Mouse (Mus musculus) urinary bladder, adult 18-20 months (tissue): ENCODE measurements around the gene Ifngr1.
"Not testable (repeated sequence)": the region's sequence is repeated elsewhere in the genome, so short reads cannot be mapped to it uniquely, and the experiment has no call there.

Experiments used
- DNase-seq, 2 experiments: peaks; one replicate each; pipeline ENCODE4 v3.0.0; 2022; ENCODE audit warnings: low spot score in 2 of 2, mixed read lengths in 2 of 2

Gene Ifngr1

GRCm38 (mm10) chr10:19587281-19587680, 4.5 kb upstream of the Ifngr1 start:
- no peak for DNase-seq

- no peak for DNase-seq
Observed at GRCm38 (mm10) chr10:19589626-19590025, 2.1 kb upstream of the Ifngr1 start.

- DNase-seq, result no peak
Observed at GRCm38 (mm10) chr10:19591286-19591640, 486 bp upstream of the Ifngr1 start.

DNA sequence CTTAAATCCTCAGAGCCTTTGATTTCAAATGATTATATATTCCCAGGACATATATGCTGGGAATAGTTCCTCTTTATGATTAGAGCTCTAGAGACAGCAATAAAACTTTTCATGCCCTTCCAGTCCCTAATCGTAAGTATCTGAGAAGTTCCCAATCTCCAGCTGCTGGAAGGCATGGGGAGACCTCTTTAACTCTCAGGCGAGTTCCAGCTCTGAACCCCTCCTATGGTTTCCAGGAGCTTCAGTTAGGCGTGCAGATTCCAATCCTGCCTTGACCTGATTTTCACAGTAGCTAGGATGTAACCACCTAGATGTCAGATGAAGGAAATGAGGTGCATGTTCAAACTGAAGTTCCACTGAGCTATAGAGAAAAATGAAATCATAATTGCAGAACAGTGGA, 807 bp downstream of the Ifngr1 start:
- DNase-seq, result no peak

- no peak for DNase-seq
Observed at GRCm38 (mm10) chr10:19593296-19593695, 1.5 kb downstream of the Ifngr1 start.

DNA sequence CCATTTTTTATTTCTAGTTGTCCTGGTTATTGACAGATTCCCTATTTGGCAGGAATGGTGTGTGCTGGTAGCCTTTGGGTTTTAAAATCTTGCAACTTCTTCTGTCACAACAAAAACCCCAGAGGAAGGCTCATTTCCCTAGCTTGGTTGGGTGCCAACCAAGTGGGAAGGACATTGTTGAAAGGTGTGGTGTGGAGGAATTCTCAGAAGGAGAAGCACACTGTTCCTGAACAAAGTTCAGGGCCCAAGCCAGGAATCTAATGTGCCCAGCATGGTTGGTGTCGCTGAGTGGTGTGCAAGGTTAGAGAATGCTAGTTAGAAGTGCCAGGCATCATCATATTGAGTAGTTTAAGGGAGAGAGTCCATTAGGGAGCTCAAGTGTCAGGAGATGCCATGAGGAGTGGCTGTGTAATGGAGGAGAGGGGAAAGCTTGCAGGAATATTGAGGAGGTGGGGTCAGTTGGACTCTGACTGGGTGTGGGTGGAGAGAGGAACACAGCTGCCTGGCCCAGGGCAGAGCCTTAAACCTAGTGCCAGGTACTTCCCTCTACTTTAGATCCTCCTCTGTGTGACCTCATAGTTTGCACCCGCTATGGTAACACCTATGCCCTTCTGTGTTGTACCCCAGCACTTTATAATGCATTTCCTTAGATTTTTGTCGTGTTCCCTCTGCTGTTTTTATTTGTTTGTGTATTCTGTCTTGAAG, 2.6 kb downstream of the Ifngr1 start:
- no peak for DNase-seq

- no peak for DNase-seq
Observed at GRCm38 (mm10) chr10:19596866-19597265, 5.1 kb downstream of the Ifngr1 start.

DNA sequence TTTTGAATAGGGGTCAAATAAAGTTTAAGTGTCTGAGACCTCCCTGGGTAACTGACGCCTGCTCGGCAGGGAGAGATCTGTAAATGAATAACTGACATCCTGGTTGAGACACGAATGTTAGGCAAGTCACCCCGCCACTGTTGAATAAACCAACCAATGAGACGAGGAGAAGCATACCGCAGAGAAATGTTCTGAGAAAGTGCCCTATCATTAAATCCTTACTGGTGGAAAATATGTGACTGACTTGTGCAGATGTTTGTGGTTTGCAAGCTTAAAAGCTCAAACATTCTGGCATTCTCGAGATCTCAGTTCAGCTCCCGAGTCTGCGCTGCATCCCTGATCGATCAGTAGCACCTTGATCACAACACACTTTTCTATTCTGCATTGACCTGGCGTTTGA, 6.3 kb downstream of the Ifngr1 start:
- DNase-seq, result no peak

- DNase-seq, result no peak
Observed at GRCm38 (mm10) chr10:19599331-19600092, 7.8 kb downstream of the Ifngr1 start.

- DNase-seq, result no peak
Observed at GRCm38 (mm10) chr10:19600093-19600420, 8.3 kb downstream of the Ifngr1 start.

GRCm38 (mm10) chr10:19601502-19601901, 9.8 kb downstream of the Ifngr1 start:
- not testable (repeated sequence) for DNase-seq

GRCm38 (mm10) chr10:19603231-19603630, 11.5 kb downstream of the Ifngr1 start:
- no peak for DNase-seq

DNA sequence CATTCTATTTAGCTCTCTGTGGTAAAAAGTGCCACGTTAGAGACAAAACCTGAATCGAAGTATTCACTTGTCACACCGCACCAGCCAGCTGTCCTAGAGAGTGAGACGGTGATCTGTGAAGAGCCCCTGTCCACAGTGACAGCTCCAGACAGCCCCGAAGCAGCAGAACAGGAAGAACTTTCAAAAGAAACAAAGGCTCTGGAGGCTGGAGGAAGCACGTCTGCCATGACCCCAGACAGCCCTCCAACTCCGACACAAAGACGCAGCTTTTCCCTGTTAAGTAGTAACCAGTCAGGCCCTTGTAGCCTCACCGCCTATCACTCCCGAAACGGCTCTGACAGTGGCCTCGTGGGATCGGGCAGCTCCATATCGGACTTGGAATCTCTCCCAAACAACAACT, 17.4 kb downstream of the Ifngr1 start:
- no peak for DNase-seq

- no peak for DNase-seq
Observed at GRCm38 (mm10) chr10:19611616-19612015, 19.9 kb downstream of the Ifngr1 start.

GRCm38 (mm10) chr10:19613111-19613753, 21.5 kb downstream of the Ifngr1 start:
- DNase-seq, result no peak

- no peak for DNase-seq
Observed at GRCm38 (mm10) chr10:19619736-19620135, 28.0 kb downstream of the Ifngr1 start.

DNA sequence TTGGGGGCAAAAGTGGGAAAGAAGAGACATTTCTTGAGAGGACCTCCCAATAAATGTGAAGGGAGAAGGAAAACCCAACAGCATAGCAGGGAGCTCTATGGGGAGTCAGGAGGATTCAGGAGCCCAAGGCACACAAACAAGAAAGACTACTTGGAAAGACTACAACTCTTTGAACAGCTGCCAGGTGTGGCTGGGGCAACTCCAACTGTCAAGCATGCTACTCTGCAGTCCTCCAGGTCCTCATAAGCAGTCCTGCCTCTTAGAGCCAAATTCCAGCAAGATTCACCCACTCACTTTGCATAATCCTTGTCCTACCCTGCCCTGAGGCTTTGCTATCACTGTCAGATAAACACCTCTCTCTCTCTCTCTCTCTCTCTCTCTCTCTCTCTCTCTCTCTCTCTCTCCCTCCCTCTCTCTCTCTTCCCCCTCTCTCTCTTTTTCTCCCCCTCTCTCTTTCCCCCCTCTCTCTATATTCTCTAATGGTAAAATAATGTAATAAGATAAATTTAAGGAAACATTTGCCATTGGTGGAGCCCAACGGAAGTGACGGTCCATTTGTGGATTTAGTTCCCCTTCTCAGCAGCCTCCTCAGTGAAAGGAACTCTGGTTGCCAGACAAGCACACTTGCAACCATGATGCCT, 29.8 kb downstream of the Ifngr1 start, which contains the start of gene Il22ra2:
Gene Il22ra2 (plus strand): TSS at position 591 of the 641 bp plus-strand sequence.
- DNase-seq, result no peak

DNA sequence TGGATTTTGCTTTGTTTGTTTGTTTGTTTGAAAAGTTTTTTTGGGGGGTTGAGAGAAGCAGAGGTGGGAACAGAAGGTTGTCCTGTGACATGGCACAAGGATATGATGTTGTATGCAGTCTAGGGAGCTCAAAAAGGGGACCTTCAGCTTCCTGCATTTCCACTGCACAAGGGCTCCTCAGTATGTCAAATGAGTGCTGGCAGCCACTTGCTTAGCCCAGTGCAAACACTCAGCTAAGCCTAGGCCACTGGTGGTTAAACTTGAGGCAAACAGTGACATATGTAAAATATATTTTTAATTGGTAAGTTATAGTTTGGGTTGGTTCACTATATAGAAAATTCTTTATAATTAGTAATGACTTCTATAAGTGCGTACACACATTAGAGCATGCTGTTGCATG, 32.9 kb downstream of the Ifngr1 start:
- DNase-seq, result no peak

GRCm38 (mm10) chr10:19627342-19627741, 35.6 kb downstream of the Ifngr1 start:
- DNase-seq, result no peak

DNA sequence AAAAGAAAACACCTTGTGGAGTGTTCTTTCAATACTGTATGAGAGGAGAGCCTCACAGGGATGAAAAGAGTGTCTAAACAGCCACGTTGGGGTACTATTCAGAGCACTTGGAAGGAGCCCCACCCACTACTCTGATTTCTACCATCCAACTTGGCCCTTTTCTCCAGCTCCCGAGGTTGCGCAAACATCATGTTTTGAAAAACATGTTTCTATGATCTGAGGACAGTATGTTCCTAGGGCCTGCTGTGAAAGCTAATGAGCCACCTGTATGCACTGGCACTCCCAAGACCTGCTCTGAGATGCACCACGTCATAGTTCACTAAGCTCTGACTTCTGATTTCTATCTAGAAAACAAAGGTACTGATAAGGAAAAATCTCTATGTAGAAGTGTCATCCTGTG, 36.0 kb downstream of the Ifngr1 start:
- peak in 1 of 2 experiments; percentile 24 for DNase-seq

- DNase-seq, result no peak
Observed at GRCm38 (mm10) chr10:19631616-19632195, 40.0 kb downstream of the Ifngr1 start.

DNA sequence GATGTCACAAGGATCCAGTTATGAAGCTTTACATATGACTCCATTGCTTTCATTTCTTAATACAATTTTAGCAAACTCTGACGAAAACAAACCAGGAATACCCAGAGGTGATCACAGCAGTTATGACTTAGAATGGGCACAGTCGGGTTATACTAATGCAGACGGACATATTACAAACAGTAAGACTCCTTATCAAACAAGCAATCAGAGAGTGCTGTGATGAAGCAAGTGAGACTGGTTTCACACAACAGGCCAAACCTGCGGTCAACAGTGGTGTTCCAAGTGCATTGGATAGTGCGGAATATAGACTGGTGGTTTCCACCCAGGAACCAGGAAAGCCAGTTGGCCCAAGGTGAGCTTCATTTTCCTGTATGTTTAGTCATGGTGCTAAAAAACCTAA, 47.1 kb downstream of the Ifngr1 start:
- DNase-seq, result no peak
